Mouse (Mus musculus) liver, postnatal 0 days (tissue): ENCODE measurements at regions not wholly inside any gene's neighbourhood (a gene's known extent, or its start where the extent isn't known, plus 50 kb on each side); places are given as distances from the start of the nearest gene placed in this dataset.

Experiments used
- ATAC-seq: fragments of 200-750 bp; cut with Nextera tagmentation; 2 replicates; pipeline ENCODE4 v1.8.0; 2017; ENCODE audit warnings: mild to moderate bottlenecking, moderate library complexity
- DNase-seq: peaks from one replicate; pipeline ENCODE4 v3.0.0-alpha.2; 2016
- H3K27ac ChIP-seq: fragments of 300-500 bp; sonication (generic); 2 replicates; pipeline ENCODE4 v1.5.1; 2014; ENCODE audit warnings: antibody characterized with exemption, moderate library complexity, mild to moderate bottlenecking, low read depth
- H3K27me3 ChIP-seq: fragments of 300-500 bp; sonication (generic); 2 replicates; pipeline ENCODE4 v1.6.1; 2014; ENCODE audit warnings: low read length, control low read depth, mixed read lengths; ENCODE audit not compliant: insufficient read depth
- H3K36me3 ChIP-seq: fragments of 300-500 bp; sonication (generic); replicated peaks from 2 replicates; pipeline ENCODE4 v1.6.1; 2014; ENCODE audit warnings: mild to moderate bottlenecking, control low read depth, low read length, moderate library complexity, mixed read lengths; ENCODE audit not compliant: insufficient read depth
- H3K4me1 ChIP-seq: fragments of 300-500 bp; sonication (generic); 2 replicates; pipeline ENCODE4 v1.6.1; 2014; ENCODE audit warnings: antibody characterized with exemption, mild to moderate bottlenecking, control low read depth; ENCODE audit not compliant: insufficient read depth
- H3K4me2 ChIP-seq: fragments of 300-500 bp; sonication (generic); 2 replicates; pipeline ENCODE4 v1.6.1; 2014; ENCODE audit warnings: low read depth, mild to moderate bottlenecking, low read length, moderate library complexity, mixed read lengths
- H3K4me3 ChIP-seq: fragments of 300-500 bp; sonication (generic); 2 replicates; pipeline ENCODE4 v1.5.1; 2014; ENCODE audit warnings: low read depth, low read length
- H3K9ac ChIP-seq: fragments of 300-500 bp; sonication (generic); replicated peaks from 2 replicates; pipeline ENCODE4 v1.6.1; 2014; ENCODE audit warnings: mild to moderate bottlenecking, moderate library complexity
- H3K9me3 ChIP-seq: fragments of 300-500 bp; sonication (generic); 2 replicates; pipeline ENCODE4 v1.6.1; 2016; ENCODE audit warnings: mild to moderate bottlenecking, control low read depth, low read length, mixed read lengths
- CTCF ChIP-seq: sonication (generic); IDR thresholded peaks from 2 replicates; pipeline ENCODE4 v1.5.1; 2016; ENCODE audit warnings: antibody characterized with exemption, low read depth
- EP300 ChIP-seq: IDR thresholded peaks from 2 replicates; pipeline ENCODE4 v1.6.1; 2016; ENCODE audit warnings: antibody characterized with exemption, low read depth, mild to moderate bottlenecking
- WGBS: fragments of 180-500 bp; shearing (Covaris S2); extraction: QIAGEN DNeasy Blood & Tissue Kit; methylation state at CpG from one replicate; pipeline ENCODE4 v1.1.7; 2014; ENCODE audit not compliant: insufficient replicate concordance; 5-methylcytosine and 5-hydroxymethylcytosine counted together

DNA sequence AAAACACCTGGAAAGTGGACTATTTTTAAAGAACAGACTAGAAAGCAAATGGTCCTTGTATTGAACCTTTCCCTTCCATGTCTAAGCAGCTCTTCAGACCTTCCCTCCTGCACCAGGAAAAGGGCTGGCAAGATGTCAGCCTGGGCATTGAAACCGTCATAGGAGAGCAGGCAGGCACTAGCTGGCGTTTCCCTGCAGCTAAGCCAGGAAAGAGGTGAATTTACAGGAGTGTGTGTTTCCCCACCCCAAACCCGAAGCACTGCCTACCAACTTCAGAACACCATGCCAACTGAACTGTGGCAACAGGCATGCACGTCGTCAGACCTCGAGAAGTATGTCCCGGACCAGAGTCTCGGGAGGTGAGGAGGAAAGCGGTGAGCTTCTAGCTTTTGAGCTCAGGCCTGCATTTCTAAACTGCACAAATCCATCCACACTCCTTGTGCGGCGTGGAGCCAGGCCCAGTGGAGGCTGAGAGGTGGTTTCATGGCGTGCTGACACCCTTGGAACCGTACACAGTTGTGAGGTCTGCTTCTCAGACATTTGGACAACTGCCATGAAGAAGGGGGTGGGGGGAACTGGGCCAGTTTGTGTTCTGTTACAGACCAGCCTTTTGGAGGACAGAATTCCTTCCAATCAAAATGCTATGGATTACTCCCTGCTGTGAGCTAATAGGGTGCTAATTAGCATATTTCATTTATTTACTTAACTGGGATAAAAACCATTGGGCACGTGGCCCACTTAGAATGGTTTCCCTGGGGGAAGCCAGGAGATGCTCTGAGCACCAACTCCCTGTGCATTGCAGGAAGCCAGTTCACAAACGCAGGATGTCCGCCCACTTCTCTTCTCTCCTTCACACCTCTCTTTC is 211.6 kb downstream of the Ttll7 start:
- no peak for TF ChIP-seq CTCF
- no peak for TF ChIP-seq EP300
- Histone ChIP-seq H3K4me1 (no peaks in the 10 kb centered on the region), H3K4me2 (no peak overlapping the region), H3K27ac (no peak overlapping the region), H3K9me3 (no peaks in the 10 kb centered on the region), H3K4me3 (no peak overlapping the region), H3K27me3 (no peaks in the 10 kb centered on the region), H3K9ac (no peak overlapping the region), H3K36me3 (no peaks in the 10 kb centered on the region)
- ATAC-seq (no peak), DNase-seq (no peak)
- WGBS, result 75% methylated on average over 16 of the region's 16 CpGs

DNA sequence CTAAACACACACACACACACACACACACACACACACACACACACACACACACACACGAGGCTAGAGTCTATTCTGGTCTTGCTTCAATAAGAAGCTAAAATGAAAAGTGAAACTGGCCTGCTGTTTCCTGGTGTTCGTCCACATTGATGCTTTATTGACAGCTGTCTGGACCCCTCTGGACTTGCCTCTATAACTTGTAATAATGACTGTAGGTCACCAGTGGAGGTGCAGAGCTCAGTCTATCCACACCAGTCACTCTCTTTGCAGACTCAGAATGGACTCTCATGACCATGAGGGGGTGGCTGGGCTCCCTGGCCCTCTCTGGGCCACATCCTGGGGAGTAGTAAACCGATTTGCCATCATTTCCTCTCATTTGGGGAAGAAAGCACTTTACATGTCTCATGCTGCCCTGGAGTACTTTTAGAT is 212.3 kb downstream of the Ttll7 start:
- H3K9ac ChIP-seq, result no peak overlapping the region
- H3K27ac ChIP-seq, result no peak overlapping the region
- H3K36me3 ChIP-seq, result no peaks in the 10 kb centered on the region
- no peaks in the 10 kb centered on the region for H3K9me3 ChIP-seq
- H3K27me3 ChIP-seq, result no peaks in the 10 kb centered on the region
- H3K4me1 ChIP-seq, result no peaks in the 10 kb centered on the region
- DNase-seq (no peak), ATAC-seq (no peak)
- no peak overlapping the region for H3K4me3 ChIP-seq
- 36% methylated on average over 3 of the region's 3 CpGs for WGBS
- TF ChIP-seq CTCF (no peak), EP300 (no peak)
- no peak overlapping the region for H3K4me2 ChIP-seq

DNA sequence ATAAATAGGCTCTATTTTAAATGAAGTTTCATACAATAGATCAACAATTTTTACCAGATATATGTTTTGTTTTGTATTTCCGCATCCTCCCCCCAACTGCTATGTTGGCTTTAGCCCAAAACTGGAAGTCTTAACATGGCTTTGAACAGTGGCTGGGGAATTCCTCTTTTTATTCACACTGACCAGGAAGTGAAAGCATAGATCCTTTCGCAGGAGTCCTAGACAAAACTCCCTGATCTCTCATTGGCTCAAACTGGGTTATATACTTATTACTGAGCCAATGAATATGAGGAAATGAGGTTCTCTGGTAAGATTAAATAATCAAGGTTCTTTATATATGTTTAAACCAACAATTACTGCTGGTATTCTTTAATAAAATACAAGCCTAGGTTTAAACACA is 218.8 kb downstream of the Ttll7 start:
- TF ChIP-seq EP300 (no peak), CTCF (no peak)
- H3K36me3 ChIP-seq, result no peaks in the 10 kb centered on the region
- no peaks in the 10 kb centered on the region for H3K4me1 ChIP-seq
- no peak overlapping the region for H3K9ac ChIP-seq
- whole genome bisulfite sequencing, result 74% methylated on average over 2 of the region's 2 CpGs
- no peak overlapping the region for H3K27ac ChIP-seq
- DNase-seq, result no peak
- ATAC-seq, result no peak
- H3K4me2 ChIP-seq, result no peak overlapping the region
- H3K27me3 ChIP-seq, result no peaks in the 10 kb centered on the region
- H3K9me3 ChIP-seq, result no peaks in the 10 kb centered on the region
- H3K4me3 ChIP-seq, result no peak overlapping the region

DNA sequence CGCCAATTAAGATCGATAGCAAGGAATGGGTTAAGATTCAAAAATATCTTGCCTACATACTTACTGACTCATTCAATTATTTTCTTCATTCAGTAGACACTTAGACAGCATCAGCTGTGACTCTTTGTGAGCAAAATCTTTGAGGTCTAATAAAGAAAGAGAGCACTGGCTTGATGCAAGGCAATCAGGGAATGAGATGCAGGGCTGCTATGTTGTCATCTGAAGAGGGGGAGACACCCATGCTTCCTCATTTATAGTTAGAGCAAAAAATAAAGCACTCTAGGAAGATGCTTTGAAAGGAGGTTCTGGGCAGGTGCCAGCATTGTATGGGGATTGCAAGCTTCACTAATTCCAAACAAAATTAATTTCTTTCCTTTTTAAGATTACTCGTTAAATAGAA is 228.0 kb downstream of the Ttll7 start:
- DNase-seq, result no peak
- Histone ChIP-seq H3K4me3 (no peak overlapping the region), H3K36me3 (no peaks in the 10 kb centered on the region), H3K4me1 (no peaks in the 10 kb centered on the region), H3K9me3 (no peaks in the 10 kb centered on the region), H3K9ac (no peak overlapping the region), H3K27me3 (no peaks in the 10 kb centered on the region), H3K4me2 (no peak overlapping the region), H3K27ac (no peak overlapping the region)
- TF ChIP-seq EP300 (no peak), CTCF (no peak)
- 79% methylated on average over 3 of the region's 3 CpGs for WGBS
- no peak for ATAC-seq

DNA sequence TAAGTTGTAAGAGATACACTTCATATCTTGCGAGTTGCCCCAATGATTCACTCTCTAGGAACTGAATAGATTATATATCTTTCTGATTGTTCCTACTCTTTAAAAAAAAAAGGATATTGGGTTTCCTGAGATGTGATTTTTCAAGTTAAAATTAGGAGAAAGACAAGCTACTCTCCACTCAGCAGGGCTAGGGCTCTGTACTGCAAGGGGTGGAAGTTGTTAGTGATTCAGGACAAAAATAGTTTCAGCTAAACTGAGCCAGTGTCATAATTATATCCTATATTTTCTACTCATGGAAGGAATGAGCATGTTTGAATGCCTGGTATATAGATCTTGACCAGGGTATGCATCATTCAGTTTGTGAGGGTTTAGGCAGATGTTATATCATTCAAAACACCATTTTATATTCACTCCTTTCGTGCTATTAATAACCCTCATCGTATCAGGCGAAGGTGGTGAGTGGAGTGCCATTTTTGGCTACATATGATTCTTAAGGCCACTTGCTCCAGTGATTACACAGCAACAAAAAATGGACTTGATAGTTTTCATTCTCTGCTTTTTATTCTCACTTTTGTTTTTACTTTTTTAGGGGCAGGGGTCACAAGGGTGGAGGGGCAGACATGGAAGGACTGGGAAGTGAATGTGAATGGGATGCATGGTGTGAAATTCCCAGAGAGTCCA is 228.7 kb downstream of the Ttll7 start:
- Histone ChIP-seq H3K27ac (no peak overlapping the region), H3K4me1 (no peaks in the 10 kb centered on the region), H3K27me3 (no peaks in the 10 kb centered on the region), H3K4me3 (no peak overlapping the region), H3K9ac (no peak overlapping the region), H3K9me3 (no peaks in the 10 kb centered on the region), H3K36me3 (no peaks in the 10 kb centered on the region), H3K4me2 (no peak overlapping the region)
- no peak for TF ChIP-seq EP300
- TF ChIP-seq CTCF, result no peak
- DNase-seq (no peak), ATAC-seq (no peak)
- 72% methylated on average over 4 of the region's 4 CpGs for WGBS

DNA sequence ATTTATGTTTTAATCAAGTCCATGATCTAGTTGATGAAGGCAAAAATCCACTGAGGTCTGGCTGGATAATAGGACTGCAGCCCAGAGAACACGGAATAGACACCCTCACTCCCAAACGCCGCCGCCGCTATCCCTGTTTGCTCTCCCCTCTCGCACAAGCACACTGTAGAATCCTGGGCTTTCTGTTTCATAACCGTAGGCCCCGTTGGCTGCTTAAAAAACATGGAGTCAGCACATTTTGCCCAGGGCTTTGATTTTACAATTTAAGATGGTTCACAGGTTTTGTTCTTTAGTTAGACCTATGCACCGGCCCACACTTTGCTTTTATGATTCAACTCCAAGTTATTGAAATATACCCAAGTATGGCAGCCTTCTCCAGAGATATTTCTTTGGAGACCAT is 229.6 kb downstream of the Ttll7 start:
- Histone ChIP-seq H3K36me3 (no peaks in the 10 kb centered on the region), H3K4me3 (no peak overlapping the region), H3K27me3 (no peaks in the 10 kb centered on the region), H3K9ac (no peak overlapping the region), H3K4me1 (no peaks in the 10 kb centered on the region), H3K4me2 (no peak overlapping the region), H3K9me3 (no peaks in the 10 kb centered on the region), H3K27ac (no peak overlapping the region)
- no peak for ATAC-seq
- 83% methylated on average over 9 of the region's 9 CpGs for WGBS
- TF ChIP-seq CTCF (no peak), EP300 (no peak)
- DNase-seq, result no peak
